Comparison of ENCODE assay signal across 8 mouse cellular contexts in the genomic region with DNA sequence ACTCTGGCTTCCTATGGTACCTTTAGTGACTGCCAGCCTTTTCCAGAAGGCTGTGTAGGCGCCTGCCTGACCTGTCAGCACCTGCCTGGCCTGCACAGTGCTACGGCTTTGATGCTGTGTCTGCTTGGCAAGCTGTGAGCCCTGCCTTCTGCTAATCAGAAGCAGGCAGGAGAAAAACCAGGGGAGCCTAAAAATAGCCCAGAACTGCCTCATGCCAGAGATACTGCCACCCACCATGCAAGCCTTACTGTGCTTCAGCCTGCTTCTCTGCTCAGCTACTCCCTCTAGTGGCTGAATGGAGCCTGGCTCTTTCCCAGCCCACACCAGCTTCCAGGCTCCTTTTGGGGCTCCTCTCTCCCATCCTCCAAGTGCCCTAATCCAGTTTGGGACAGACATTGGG. TPM values are rescaled to one million over a fixed set of nuclear protein-coding genes. Genes with fewer than 3 reads are reported as not detected.
A peak's percentile ranks its signal among the peaks of the same experiment; 100 is the strongest.
DNase-seq lines count a peak whose midpoint lies in the region; ATAC-seq lines count a peak whose summit lies in the region.

No protein-coding gene starts in this region.

- H3K4me3 ChIP-seq in hindbrain, embryonic 10.5 days, result no peak overlapping the region
- H3K4me3 ChIP-seq in lung, embryonic 16.5 days (ENCODE audit: low read length), result no peak overlapping the region

- no peak overlapping the region for H3K4me2 ChIP-seq in lung, embryonic 16.5 days (ENCODE audit: low read depth, low read length)

- peak; percentile 75 for ATAC-seq in lung, embryonic 16.5 days (ENCODE audit: low read depth)

- no peaks in the 10 kb centered on the region for H3K27me3 ChIP-seq in hindbrain, embryonic 10.5 days (ENCODE audit: insufficient read depth, poor library complexity, severe bottlenecking)
- no peaks in the 10 kb centered on the region for H3K27me3 ChIP-seq in lung, embryonic 16.5 days (ENCODE audit: control insufficient read depth, insufficient read depth, low read depth, low read length)

- peaks cover 8% of the 10 kb centered on the region; the same call in 1 of the 2 replicates for H3K4me1 ChIP-seq in hindbrain, embryonic 10.5 days (replicated peaks)
- H3K4me1 ChIP-seq in lung, embryonic 16.5 days (replicated peaks; ENCODE audit: control insufficient read depth, insufficient read depth, low read length), result no peaks in the 10 kb centered on the region

- no peaks in the 10 kb centered on the region for H3K9me3 ChIP-seq in hindbrain, embryonic 10.5 days
- no peaks in the 10 kb centered on the region for H3K9me3 ChIP-seq in lung, embryonic 16.5 days (ENCODE audit: control insufficient read depth, low read length)

- H3K9ac ChIP-seq in lung, embryonic 16.5 days (ENCODE audit: low read length), result no peak overlapping the region

- peaks cover 100% of the 10 kb centered on the region for H3K36me3 ChIP-seq in hindbrain, embryonic 10.5 days
- peaks cover 47% of the 10 kb centered on the region for H3K36me3 ChIP-seq in lung, embryonic 16.5 days (ENCODE audit: control insufficient read depth, insufficient read depth, low read length)

- DNase-seq in Muller cell, postnatal 12 days (ENCODE audit: inconsistent ontology term), result peak; percentile 80
- DNase-seq in cerebellum, adult 9-10 months, result peak; percentile 99
- DNase-seq in frontal cortex, adult 2 months (ENCODE audit: extremely low spot score in 1 of 2, low spot score in 1 of 2), result peak; percentile 92 to 97
- DNase-seq in hindbrain, embryonic 10.5 days (ENCODE audit: low spot score), result peak; percentile 73
- DNase-seq in layer of hippocampus, postnatal 10 days (ENCODE audit: low spot score in 2 of 2), result peak; percentile 90
- DNase-seq in ovary, postnatal 10 days (ENCODE audit: low spot score), result peak; percentile 45
- peak; percentile 32 to 71 for DNase-seq in thymus, postnatal 10 days (ENCODE audit: low spot score in 2 of 2)

- 64% methylated on average over 2 of the region's 2 CpGs for WGBS in hindbrain, embryonic 10.5 days
- WGBS in lung, embryonic 16.5 days, result 58% methylated on average over 2 of the region's 2 CpGs

- no peak overlapping the region for H3K27ac ChIP-seq in hindbrain, embryonic 10.5 days
- peak overlapping the region; percentile 29; the same call in 1 of the 2 replicates for H3K27ac ChIP-seq in lung, embryonic 16.5 days (ENCODE audit: low read length)

RNA-seq across cellular contexts. Expression of gene Dot1l, which starts 19.5 kb away (rescaled TPM):
- polyA plus RNA-seq in frontal cortex, adult 2 months (2012; rRNA removed), result 74.8 and 79.5 TPM in 2 replicates
- polyA plus RNA-seq in hindbrain, embryonic 10.5 days (2016; fragmentation: Nextera tagmentation; extraction: Ambion mirVana), result 20.3 and 22.8 TPM in 2 replicates
- 10 to 100 TPM; 61.0 to 67.4 TPM for total RNA-seq in layer of hippocampus, postnatal 10 days (2021)
- polyA plus RNA-seq in lung, embryonic 16.5 days (2015; fragmentation: Nextera tagmentation; extraction: Ambion mirVana), result 15.4 and 17.5 TPM in 2 replicates

RNA-seq across cellular contexts. Expression of gene Sf3a2, which starts 23.4 kb away (rescaled TPM):
- 42.2 and 50.7 TPM in 2 replicates for polyA plus RNA-seq in frontal cortex, adult 2 months (2012; rRNA removed)
- 109 and 119 TPM in 2 replicates for polyA plus RNA-seq in hindbrain, embryonic 10.5 days (2016; fragmentation: Nextera tagmentation; extraction: Ambion mirVana)
- total RNA-seq in layer of hippocampus, postnatal 10 days (2021), result 10 to 100 TPM; 42.9 to 45.3 TPM
- polyA plus RNA-seq in lung, embryonic 16.5 days (2015; fragmentation: Nextera tagmentation; extraction: Ambion mirVana), result 60.9 and 75.7 TPM in 2 replicates

RNA-seq across cellular contexts. Expression of gene Plekhj1, which starts 23.9 kb away (rescaled TPM):
- 65.6 and 65.9 TPM in 2 replicates for polyA plus RNA-seq in frontal cortex, adult 2 months (2012; rRNA removed)
- polyA plus RNA-seq in hindbrain, embryonic 10.5 days (2016; fragmentation: Nextera tagmentation; extraction: Ambion mirVana), result 189 and 192 TPM in 2 replicates
- total RNA-seq in layer of hippocampus, postnatal 10 days (2021), result 10 to 100 TPM; 61.9 to 72.8 TPM
- 92.7 and 100 TPM in 2 replicates for polyA plus RNA-seq in lung, embryonic 16.5 days (2015; fragmentation: Nextera tagmentation; extraction: Ambion mirVana)

RNA-seq across cellular contexts. Expression of gene Amh, which starts 30.5 kb away (rescaled TPM):
- 2.6 and 3.8 TPM in 2 replicates for polyA plus RNA-seq in frontal cortex, adult 2 months (2012; rRNA removed)
- 0.12 and 0.16 TPM in 2 replicates for polyA plus RNA-seq in hindbrain, embryonic 10.5 days (2016; fragmentation: Nextera tagmentation; extraction: Ambion mirVana)
- 1 to 10 TPM; 2.1 to 2.5 TPM for total RNA-seq in layer of hippocampus, postnatal 10 days (2021)
- 0.13 TPM in 1 of 2 replicates, not detected in the other for polyA plus RNA-seq in lung, embryonic 16.5 days (2015; fragmentation: Nextera tagmentation; extraction: Ambion mirVana)

RNA-seq across cellular contexts. Expression of gene Ap3d1, which starts 32.5 kb away (rescaled TPM):
- polyA plus RNA-seq in frontal cortex, adult 2 months (2012; rRNA removed), result 161 and 170 TPM in 2 replicates
- 59.9 and 65.8 TPM in 2 replicates for polyA plus RNA-seq in hindbrain, embryonic 10.5 days (2016; fragmentation: Nextera tagmentation; extraction: Ambion mirVana)
- total RNA-seq in layer of hippocampus, postnatal 10 days (2021), result 100 to 1,000 TPM; 135 to 139 TPM
- 59.6 and 59.9 TPM in 2 replicates for polyA plus RNA-seq in lung, embryonic 16.5 days (2015; fragmentation: Nextera tagmentation; extraction: Ambion mirVana)

Comparison
In these comparisons a context has a peak if more than half of its experiments do, and no peak if none do; other contexts are left out.
1. DNase-seq: peak in every context shown above with its lines; median percentile 99 in cerebellum, adult 9-10 months; 94 in frontal cortex, adult 2 months; 90 in layer of hippocampus, postnatal 10 days; 80 in Muller cell, postnatal 12 days; 73 in hindbrain, embryonic 10.5 days; 52 in thymus, postnatal 10 days; 45 in ovary, postnatal 10 days.